Mouse (Mus musculus): ENCODE measurements around the gene Neurl1a.

GRCm38 (mm10) chr19:47136170-47136569 is 42.5 kb upstream of the Neurl1a start:
- TF ChIP-seq CTCF (IDR thresholded peaks at IDR 0.05; ENCODE audit: low read depth, low read length) (no peak), POLR2A (IDR thresholded peaks at IDR 0.05; ENCODE audit: extremely low read depth, insufficient read depth, low read length) (no peak)

Data from liver, adult 2 months (tissue).